Mouse (Mus musculus) embryonic facial prominence, embryonic 10.5 days (tissue): ENCODE measurements around the gene Zfp46. TPM values are rescaled to one million over a fixed set of nuclear protein-coding genes. Genes with fewer than 3 reads are reported as not detected.
A peak's percentile ranks its signal among the peaks of the same experiment; 100 is the strongest.

Experiments
- DNase-seq: peaks from one replicate; pipeline ENCODE4 v3.0.0-alpha.2; 2017; ENCODE audit warnings: low spot score
- H3K27ac ChIP-seq: fragments of 300-500 bp; sonication (generic); replicated peaks from 2 replicates; pipeline ENCODE4 v1.5.1; 2016; ENCODE audit warnings: mild to moderate bottlenecking
- H3K27me3 ChIP-seq: fragments of 300-500 bp; sonication (generic); replicated peaks from 2 replicates; pipeline ENCODE4 v1.6.1; 2016; ENCODE audit warnings: low read depth, mild to moderate bottlenecking; ENCODE audit not compliant: poor library complexity, severe bottlenecking
- H3K36me3 ChIP-seq: fragments of 300-500 bp; sonication (generic); replicated peaks from 2 replicates; pipeline ENCODE4 v1.6.1; 2016; ENCODE audit warnings: mild to moderate bottlenecking, moderate library complexity
- H3K4me1 ChIP-seq: fragments of 300-500 bp; sonication (generic); 2 replicates; pipeline ENCODE4 v1.6.1; 2016
- H3K4me3 ChIP-seq: fragments of 300-500 bp; sonication (generic); 2 replicates; pipeline ENCODE4 v1.5.1; 2016; ENCODE audit warnings: mild to moderate bottlenecking, moderate library complexity
- H3K9me3 ChIP-seq: fragments of 300-500 bp; sonication (generic); 2 replicates; pipeline ENCODE4 v1.6.1; 2016; ENCODE audit warnings: mild to moderate bottlenecking
- WGBS: fragments of 180-500 bp; shearing (Covaris S2); methylation state at CpG from one replicate; pipeline ENCODE4 v1.1.7; 2016; 5-methylcytosine and 5-hydroxymethylcytosine counted together
- polyA plus RNA-seq: library from polyadenylated mRNA; unstranded; fragments of >200 nt; fragmentation: Nextera tagmentation; extraction: Ambion mirVana; gene quantifications from 2 replicates; pipeline ENCODE4 v1.2.1, GENCODE M21; 2016

The Zfp46 gene
- polyA plus RNA-seq, 1 experiment from 2014 or later, result 26.2 TPM

- no peak for DNase-seq
- no peaks in the 10 kb centered on the region for H3K4me1 ChIP-seq
- WGBS, result 69% methylated on average over 7 of the region's 7 CpGs
- H3K27me3 ChIP-seq, result peaks cover 11% of the 10 kb centered on the region
- H3K9me3 ChIP-seq, result no peaks in the 10 kb centered on the region
- no peak overlapping the region for H3K4me3 ChIP-seq
- peaks cover 42% of the 10 kb centered on the region for H3K36me3 ChIP-seq
- H3K27ac ChIP-seq, result no peak overlapping the region
Observed at GRCm38 (mm10) chr4:136295941-136296340, 11.5 kb downstream of the Zfp46 start.

GRCm38 (mm10) chr4:136302462-136302861 is 18.0 kb downstream of the Zfp46 start:
- no peak for DNase-seq
- no peaks in the 10 kb centered on the region for H3K9me3 ChIP-seq
- no peaks in the 10 kb centered on the region for H3K4me1 ChIP-seq
- no peaks in the 10 kb centered on the region for H3K27me3 ChIP-seq
- no peaks in the 10 kb centered on the region for H3K36me3 ChIP-seq
- 80% methylated on average over 4 of the region's 4 CpGs for WGBS
- no peak overlapping the region for H3K27ac ChIP-seq
- no peak overlapping the region for H3K4me3 ChIP-seq

GRCm38 (mm10) chr4:136304181-136304580 is 19.7 kb downstream of the Zfp46 start:
- Histone ChIP-seq H3K9me3 (no peaks in the 10 kb centered on the region), H3K27me3 (no peaks in the 10 kb centered on the region), H3K4me1 (peaks cover 3% of the 10 kb centered on the region), H3K27ac (no peak overlapping the region), H3K36me3 (no peaks in the 10 kb centered on the region), H3K4me3 (no peak overlapping the region)
- no peak for DNase-seq
- WGBS, result 50% methylated on average over 2 of the region's 2 CpGs

GRCm38 (mm10) chr4:136308355-136308754 is 23.9 kb downstream of the Zfp46 start:
- H3K27me3 ChIP-seq, result no peaks in the 10 kb centered on the region
- H3K4me1 ChIP-seq, result peaks cover 25% of the 10 kb centered on the region
- no peak overlapping the region for H3K4me3 ChIP-seq
- no peak for DNase-seq
- H3K9me3 ChIP-seq, result no peaks in the 10 kb centered on the region
- H3K27ac ChIP-seq, result no peak overlapping the region
- no peaks in the 10 kb centered on the region for H3K36me3 ChIP-seq
- WGBS, result 58% methylated on average over 2 of the region's 2 CpGs

DNA sequence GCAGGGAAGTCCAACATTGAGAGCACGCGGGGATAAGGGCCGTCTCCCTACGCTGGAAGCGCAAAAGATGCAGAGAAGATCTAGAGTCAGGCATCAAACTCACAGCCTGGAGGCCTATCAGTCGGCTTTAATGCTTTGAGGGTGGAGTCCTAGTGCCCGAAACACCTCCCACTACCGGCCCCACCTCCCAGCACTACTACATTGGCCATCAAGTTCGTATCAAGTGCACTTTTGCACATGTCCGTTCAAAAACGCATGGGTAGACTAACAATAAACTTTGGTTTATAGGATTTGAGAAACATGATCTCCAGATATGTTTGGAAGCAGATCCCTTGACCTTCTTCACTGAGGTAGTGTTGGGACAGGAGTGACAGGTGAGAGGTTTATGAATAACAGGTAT is 25.3 kb downstream of the Zfp46 start:
- Histone ChIP-seq H3K27ac (peak overlapping the region; percentile 100), H3K4me3 (peak overlapping the region; percentile 100), H3K4me1 (peaks cover 39% of the 10 kb centered on the region), H3K36me3 (no peaks in the 10 kb centered on the region), H3K27me3 (no peaks in the 10 kb centered on the region), H3K9me3 (no peaks in the 10 kb centered on the region)
- WGBS, result 5% methylated on average over 11 of the region's 11 CpGs
- peak; percentile 72 for DNase-seq

- no peaks in the 10 kb centered on the region for H3K9me3 ChIP-seq
Observed at GRCm38 (mm10) chr4:136310229-136311041, 26.0 kb downstream of the Zfp46 start, which contains the start of gene Hnrnpr. Gene Hnrnpr (plus strand): TSS chr4:136310942.

GRCm38 (mm10) chr4:136311042-136311999 is 26.8 kb downstream of the Zfp46 start:
- peak overlapping the region; percentile 100 for H3K27ac ChIP-seq
- H3K36me3 ChIP-seq, result peaks cover 4% of the 10 kb centered on the region
- no peaks in the 10 kb centered on the region for H3K9me3 ChIP-seq
- under 1% methylated on average over 81 of the region's 81 CpGs for WGBS
- peak; percentile 81 for DNase-seq
- H3K4me1 ChIP-seq, result peaks cover 43% of the 10 kb centered on the region
- H3K27me3 ChIP-seq, result no peaks in the 10 kb centered on the region
- peak overlapping the region; percentile 100 for H3K4me3 ChIP-seq

More at GRCm38 (mm10) chr4:136310229-136311041, 26.0 kb downstream of the Zfp46 start, which contains the start of gene Hnrnpr:
- under 1% methylated on average over 65 of the region's 65 CpGs for WGBS
- peak; percentile 100 for DNase-seq
- H3K36me3 ChIP-seq, result no peaks in the 10 kb centered on the region
- H3K4me1 ChIP-seq, result peaks cover 43% of the 10 kb centered on the region
- H3K27ac ChIP-seq, result peak within 1 kb of the TSS; percentile 100
- no peaks in the 10 kb centered on the region for H3K27me3 ChIP-seq
- H3K4me3 ChIP-seq, result peak within 1 kb of the TSS; percentile 100

- Histone ChIP-seq H3K36me3 (peaks cover 17% of the 10 kb centered on the region), H3K4me1 (peaks cover 43% of the 10 kb centered on the region), H3K9me3 (no peaks in the 10 kb centered on the region), H3K4me3 (peak overlapping the region; percentile 100), H3K27ac (no peak overlapping the region), H3K27me3 (no peaks in the 10 kb centered on the region)
- no peak for DNase-seq
- WGBS, result 46% methylated on average over 4 of the region's 4 CpGs
Observed at GRCm38 (mm10) chr4:136312616-136313015, 28.1 kb downstream of the Zfp46 start.

DNA sequence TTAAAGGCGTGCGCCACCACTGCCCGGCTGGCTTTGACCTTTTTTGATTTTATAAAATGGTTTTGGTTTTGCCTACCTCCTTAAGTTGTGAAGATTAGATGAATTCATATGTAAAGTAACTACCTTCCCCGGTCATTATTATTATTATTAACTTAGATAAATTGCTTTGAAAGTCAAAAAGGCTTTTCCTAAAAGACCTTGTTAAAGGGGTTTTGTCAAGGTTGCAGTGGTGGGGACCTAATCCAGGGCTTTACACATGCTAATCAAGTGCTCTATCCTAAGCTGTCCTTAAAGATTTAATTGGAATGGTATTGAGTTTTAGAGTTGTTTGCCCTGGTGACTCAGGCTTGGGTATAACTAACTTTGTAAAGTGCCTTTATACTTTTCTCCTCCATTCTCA is 33.2 kb downstream of the Zfp46 start:
- 89% methylated on average over 4 of the region's 4 CpGs for WGBS
- Histone ChIP-seq H3K4me1 (peaks cover 24% of the 10 kb centered on the region), H3K9me3 (no peaks in the 10 kb centered on the region), H3K27ac (no peak overlapping the region), H3K4me3 (no peak overlapping the region), H3K27me3 (no peaks in the 10 kb centered on the region), H3K36me3 (peaks cover 67% of the 10 kb centered on the region)
- no peak for DNase-seq

DNA sequence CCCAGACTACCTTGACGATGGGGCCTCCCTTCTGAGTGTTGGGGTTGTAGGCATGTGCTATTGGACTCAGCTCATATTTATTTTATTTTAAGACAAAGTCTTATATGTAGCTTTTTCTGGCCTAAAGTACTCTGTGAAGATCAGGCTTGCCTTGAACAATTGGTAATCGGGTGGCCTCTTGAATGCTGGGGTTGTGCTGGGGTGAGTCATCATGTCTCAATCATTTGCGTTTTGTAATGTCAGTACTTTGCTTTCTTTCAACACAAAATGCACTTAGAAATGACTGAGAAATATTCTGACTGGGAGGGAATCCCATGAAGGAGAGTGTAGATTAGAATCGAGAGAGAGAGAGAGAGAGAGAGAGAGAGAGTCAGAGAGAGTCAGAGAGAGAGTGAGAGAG is 35.5 kb downstream of the Zfp46 start:
- H3K4me3 ChIP-seq, result no peak overlapping the region
- no peak overlapping the region for H3K27ac ChIP-seq
- WGBS, result 92% methylated on average over 4 of the region's 4 CpGs
- H3K9me3 ChIP-seq, result no peaks in the 10 kb centered on the region
- DNase-seq, result no peak
- H3K36me3 ChIP-seq, result peaks cover 89% of the 10 kb centered on the region
- peaks cover 2% of the 10 kb centered on the region; the same call in 1 of the 2 replicates for H3K4me1 ChIP-seq
- no peaks in the 10 kb centered on the region for H3K27me3 ChIP-seq

DNA sequence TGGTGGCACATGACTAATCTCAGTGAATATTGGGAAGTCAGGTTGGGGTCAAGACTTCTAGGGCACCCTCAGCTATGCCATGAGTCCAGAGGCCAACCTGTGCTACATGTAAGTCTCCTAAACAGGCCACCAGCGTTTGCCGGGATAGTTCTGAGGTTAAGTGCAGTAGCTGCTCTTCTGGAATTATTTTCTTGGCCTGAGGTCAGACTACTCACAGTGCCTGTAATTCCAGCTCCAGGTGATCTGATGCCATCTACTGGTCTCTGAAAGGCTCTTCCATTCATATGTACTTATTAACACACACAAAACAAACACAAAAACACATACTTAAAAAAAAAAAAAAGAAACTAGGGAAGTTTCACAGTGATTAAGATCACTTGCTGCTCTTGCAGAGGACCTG is 39.7 kb downstream of the Zfp46 start:
- Histone ChIP-seq H3K9me3 (no peaks in the 10 kb centered on the region), H3K4me3 (no peak overlapping the region), H3K27ac (no peak overlapping the region), H3K27me3 (no peaks in the 10 kb centered on the region), H3K36me3 (peaks cover 96% of the 10 kb centered on the region), H3K4me1 (no peaks in the 10 kb centered on the region)
- DNase-seq, result no peak
- 66% methylated on average over 2 of the region's 2 CpGs for WGBS

- Histone ChIP-seq H3K4me3 (no peak overlapping the region), H3K27me3 (no peaks in the 10 kb centered on the region), H3K27ac (no peak overlapping the region), H3K36me3 (peaks cover 97% of the 10 kb centered on the region), H3K4me1 (no peaks in the 10 kb centered on the region), H3K9me3 (no peaks in the 10 kb centered on the region)
- DNase-seq, result no peak
- WGBS, result 92% methylated on average over 5 of the region's 5 CpGs
Observed at GRCm38 (mm10) chr4:136327238-136327637, 42.8 kb downstream of the Zfp46 start.
